Mouse (Mus musculus) E14TG2a.4 (cell line): ENCODE data around the gene Pecam1.

Experiments
- CTCF ChIP-seq: conservative IDR thresholded peaks from 2 replicates; pipeline ENCODE4 v1.5.1; 2014; ENCODE audit warnings: low read length
- NANOG ChIP-seq: IDR thresholded peaks from 2 replicates; pipeline ENCODE4 v1.6.1; 2014; ENCODE audit warnings: borderline replicate concordance, low read length, mixed read lengths
- POU5F1 ChIP-seq: IDR thresholded peaks from 2 replicates; pipeline ENCODE4 v1.6.1; 2014; ENCODE audit warnings: low read length, borderline replicate concordance

- no peak for TF ChIP-seq CTCF
- no peak for TF ChIP-seq NANOG
- no peak for TF ChIP-seq POU5F1
These were observed 29.6 kb upstream of the Pecam1 start for GRCm38 (mm10) chr11:106780089-106780425.
